Mouse (Mus musculus) layer of hippocampus, adult 2 months (tissue): Measurements from ENCODE around the gene Tgoln1. TPM values are rescaled to one million over a fixed set of nuclear protein-coding genes. Genes with fewer than 3 reads are reported as not detected.

Experiments
- DNase-seq, 2 experiments: peaks; one replicate each; pipeline ENCODE4 v3.0.0; 2022; ENCODE audit warnings: low spot score in 2 of 2
- H3K27ac ChIP-seq: fragments of 200-600 bp; 2 replicates; pipeline ENCODE4 v1.8.1; 2022
- H3K4me3 ChIP-seq: fragments of 200-600 bp; 2 replicates; pipeline ENCODE4 v1.8.1; 2022; ENCODE audit warnings: mild to moderate bottlenecking
- CTCF ChIP-seq: fragments of 200-600 bp; conservative IDR thresholded peaks from 2 replicates; pipeline ENCODE4 v1.8.1; 2022; ENCODE audit warnings: antibody characterized with exemption, mild to moderate bottlenecking, moderate library complexity
- total RNA-seq, 2 experiments: library from RNA; stranded (reverse); gene quantifications; 2 replicates each; pipeline ENCODE4 v1.2.3; 2021

Gene Tgoln1
- total RNA-seq, 2 experiments from 2014 or later = 87.9 to 88.2 TPM

DNA sequence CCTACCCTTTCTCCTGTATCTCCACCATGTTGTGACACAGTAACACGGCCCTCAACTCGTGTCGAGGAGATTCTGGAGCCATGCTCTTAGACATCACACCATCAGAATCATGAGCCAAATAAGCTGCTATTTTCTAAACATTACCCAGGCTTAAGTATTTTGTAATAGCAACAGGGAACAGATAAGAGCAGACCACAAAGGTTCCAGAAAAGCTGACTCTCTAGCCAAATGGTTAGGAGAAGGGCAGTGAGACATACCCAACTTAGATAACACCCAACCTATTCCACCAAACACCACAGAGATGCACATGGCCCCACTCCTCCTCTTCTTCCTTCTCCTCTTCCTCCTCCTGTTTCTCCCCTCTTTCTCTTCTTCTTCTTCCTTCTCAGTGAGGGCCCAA is 40.8 kb downstream of the Tgoln1 start:
- no peak overlapping the region for H3K4me3 ChIP-seq
- TF ChIP-seq CTCF = no peak
- no peak overlapping the region for H3K27ac ChIP-seq
- no peak for DNase-seq

DNA sequence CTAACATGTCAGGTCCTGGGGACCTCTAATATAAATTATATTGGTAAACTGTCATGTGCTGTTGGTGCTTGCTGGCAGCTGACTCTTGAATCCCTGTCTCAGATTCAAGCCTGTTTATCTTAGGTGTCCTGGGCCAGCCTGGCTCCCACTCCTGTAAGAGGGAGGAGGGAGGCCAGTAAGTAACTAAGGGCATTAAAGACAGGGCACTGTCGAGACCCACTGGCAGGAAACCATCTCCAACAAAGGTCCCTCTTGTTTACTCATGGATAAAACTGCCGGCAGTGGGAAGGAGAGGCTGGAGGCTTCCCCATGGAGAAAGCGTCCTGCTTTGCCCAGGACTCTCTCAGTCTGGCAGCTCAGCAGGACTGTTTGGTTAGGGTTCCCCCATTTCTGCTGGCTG is 45.0 kb downstream of the Tgoln1 start:
- peak overlapping the region; percentile 84 for H3K27ac ChIP-seq
- DNase-seq = no peak
- no peak overlapping the region for H3K4me3 ChIP-seq
- TF ChIP-seq CTCF = no peak

DNA sequence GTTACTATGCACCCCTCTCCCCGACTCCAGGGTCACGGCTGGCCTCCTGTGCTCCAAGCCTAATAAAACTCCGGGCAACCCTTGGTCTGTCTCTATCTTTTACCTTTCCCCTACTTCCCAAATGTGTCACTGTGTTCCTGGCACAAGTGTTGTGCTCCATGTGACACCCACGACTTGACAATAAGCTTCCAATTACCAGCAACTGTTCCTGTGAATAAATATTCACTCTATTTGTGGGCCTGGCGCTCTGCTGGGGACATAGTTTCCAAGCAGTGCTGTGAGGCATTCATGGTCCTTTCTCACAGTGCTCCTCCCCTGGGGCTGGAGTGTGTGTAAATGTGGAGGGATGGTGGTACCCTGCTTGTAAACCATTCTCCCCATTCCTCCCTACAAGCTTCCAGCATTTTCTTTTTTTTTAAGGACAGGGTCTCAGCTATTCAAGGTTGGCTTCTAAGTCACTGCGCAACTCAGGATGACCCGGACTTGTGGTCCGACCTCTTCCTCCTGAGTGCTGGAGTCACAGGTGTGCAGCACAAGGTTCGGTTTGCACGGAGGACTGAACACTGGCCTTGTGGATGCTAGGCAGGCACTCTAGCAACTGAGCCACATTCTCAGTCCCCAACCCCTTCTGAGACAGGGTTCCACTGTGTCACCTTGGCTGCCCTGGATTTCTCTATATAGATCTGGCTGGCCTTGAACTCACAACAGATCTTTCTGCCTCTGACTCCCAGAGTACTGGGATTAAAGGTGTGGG is 46.0 kb downstream of the Tgoln1 start:
- peak; percentile 53 to 60 for DNase-seq
- Histone ChIP-seq H3K4me3 (no peak overlapping the region), H3K27ac (peak overlapping the region; percentile 84)
- TF ChIP-seq CTCF = no peak

DNA sequence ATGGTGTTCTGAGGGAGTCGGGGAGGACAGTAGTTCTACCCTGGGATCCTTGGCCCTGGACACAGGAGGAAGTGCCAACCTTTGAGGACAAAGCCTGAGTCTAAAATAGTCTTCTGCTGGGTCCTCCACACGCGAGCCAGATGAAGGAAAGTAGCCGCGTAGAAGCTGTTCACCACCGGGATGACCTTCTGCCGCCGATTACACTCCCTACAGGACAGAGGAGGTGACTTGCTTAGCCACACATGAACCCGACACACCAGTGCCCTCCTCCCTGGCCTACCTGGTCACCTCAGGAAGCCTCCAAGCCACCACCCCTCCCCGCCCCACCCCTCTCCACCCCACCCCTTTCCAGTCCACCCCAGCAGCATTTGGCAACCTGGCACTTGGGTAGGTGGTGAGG is 48.1 kb downstream of the Tgoln1 start:
- no peak for DNase-seq
- no peak for TF ChIP-seq CTCF
- no peak overlapping the region for H3K4me3 ChIP-seq
- H3K27ac ChIP-seq = no peak overlapping the region

DNA sequence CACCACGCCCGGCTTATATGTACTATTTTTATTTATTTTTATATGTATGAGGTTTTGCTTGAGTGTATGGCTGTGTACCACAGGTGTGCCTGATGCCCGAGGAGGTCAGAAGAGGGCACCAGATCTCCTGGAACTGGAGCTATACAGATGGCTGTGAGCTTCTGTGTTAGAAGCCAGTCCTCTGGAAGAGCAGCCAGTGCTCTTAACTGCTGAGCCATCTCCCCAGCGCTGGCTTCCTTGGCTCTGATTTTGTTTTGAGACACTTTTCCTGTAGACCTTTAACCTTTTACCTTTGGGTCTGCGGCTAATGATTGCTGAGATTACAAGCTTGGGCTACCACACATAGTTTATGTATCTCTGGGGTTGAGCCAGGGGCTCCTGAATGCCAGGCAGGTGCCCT is 49.3 kb downstream of the Tgoln1 start:
- H3K4me3 ChIP-seq = no peak overlapping the region
- no peak for DNase-seq
- no peak overlapping the region for H3K27ac ChIP-seq
- TF ChIP-seq CTCF = 0 out of 2 replicates have a peak, but pooled peaks have one; percentile 3

DNA sequence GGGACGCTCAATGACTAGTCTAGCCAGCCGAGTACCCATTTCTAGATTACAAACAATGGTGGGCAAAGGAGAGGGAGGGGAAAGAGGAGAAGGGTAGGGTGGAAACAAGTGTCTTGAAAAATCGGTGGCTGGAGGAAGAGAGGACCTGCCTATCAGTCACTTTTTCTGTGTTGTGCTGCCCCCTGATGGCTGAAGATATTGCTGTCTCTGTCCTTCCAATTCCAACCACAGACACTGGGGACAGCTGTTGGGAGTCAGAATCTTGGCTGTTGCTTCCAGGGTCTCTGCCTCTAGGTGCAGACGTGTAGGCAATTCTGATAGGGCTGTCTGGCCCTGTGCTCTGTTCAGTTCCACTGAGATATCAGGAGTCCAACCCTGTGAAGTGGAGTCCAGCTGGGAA is 50.8 kb downstream of the Tgoln1 start:
- peak overlapping the region; percentile 32 for H3K27ac ChIP-seq
- H3K4me3 ChIP-seq = no peak overlapping the region

DNA sequence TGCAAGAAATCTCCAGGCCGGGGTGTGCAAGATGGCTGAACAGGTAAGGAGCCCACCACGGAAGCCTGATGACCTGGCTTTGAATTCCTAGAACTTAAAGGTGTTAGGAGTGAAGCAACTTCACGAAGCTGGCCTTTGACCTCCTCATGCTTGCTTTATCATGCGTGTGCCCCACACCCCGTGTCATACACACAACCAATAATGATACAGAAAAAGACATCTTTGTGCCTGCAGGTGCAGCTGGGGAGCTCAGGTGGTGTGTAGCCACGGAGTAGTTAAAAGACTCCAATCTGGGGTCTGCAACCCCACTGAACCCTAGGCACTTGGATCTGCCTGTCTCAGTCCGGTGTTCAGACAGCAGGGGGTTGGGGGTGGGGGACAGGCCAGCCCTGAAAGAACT is 51.3 kb downstream of the Tgoln1 start:
- no peak for DNase-seq
- peak overlapping the region; percentile 12; the same call in 1 of the 2 replicates for H3K27ac ChIP-seq
- H3K4me3 ChIP-seq = no peak overlapping the region
- TF ChIP-seq CTCF = no peak

More for the DNA sequence above, 50.8 kb downstream of the Tgoln1 start:
- peak; percentile 93 for TF ChIP-seq CTCF
- DNase-seq = peak; percentile 89 to 92

DNA sequence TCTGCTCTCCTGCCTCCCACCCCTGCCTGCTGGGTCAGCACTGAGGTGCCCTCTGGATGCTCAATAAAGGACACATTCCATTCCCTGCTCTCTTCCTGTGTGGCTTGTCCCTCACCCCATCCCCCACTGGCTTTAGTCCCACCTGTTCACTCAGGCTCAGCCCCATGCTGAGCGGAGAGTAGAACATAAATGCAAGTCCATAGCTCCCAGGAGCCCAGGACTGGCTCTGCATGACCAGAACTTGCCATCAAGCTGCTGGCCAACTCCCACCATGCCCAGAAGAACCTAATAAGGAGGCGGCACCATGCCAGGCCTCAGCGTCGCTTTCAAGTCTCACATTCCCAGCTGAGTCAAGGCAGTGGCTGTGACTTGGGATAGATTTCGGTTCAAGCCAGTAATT is 53.9 kb downstream of the Tgoln1 start:
- DNase-seq = no peak
- no peak for TF ChIP-seq CTCF
- Histone ChIP-seq H3K27ac (no peak overlapping the region), H3K4me3 (no peak overlapping the region)

DNA sequence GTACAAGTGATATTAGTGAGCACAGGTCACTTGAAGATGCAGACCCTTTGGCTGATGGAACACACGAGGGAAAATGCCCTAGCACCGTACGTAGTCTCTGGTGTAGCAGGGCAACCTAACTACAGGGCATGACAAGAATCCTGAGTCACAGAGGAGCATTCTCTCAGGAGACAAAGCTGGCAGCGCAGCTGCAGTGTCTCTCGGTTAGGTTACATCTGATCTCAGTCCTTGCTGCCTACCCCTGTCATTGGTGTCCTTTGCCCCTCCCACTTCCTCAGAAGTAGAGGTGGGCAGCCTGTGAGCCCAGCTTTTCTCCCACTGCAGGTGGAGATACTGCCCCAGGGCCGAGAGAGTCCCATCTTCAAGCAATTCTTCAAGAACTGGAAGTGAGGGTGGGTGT is 54.3 kb downstream of the Tgoln1 start:
- Histone ChIP-seq H3K4me3 (no peak overlapping the region), H3K27ac (no peak overlapping the region)
- no peak for DNase-seq
- TF ChIP-seq CTCF = no peak

DNA sequence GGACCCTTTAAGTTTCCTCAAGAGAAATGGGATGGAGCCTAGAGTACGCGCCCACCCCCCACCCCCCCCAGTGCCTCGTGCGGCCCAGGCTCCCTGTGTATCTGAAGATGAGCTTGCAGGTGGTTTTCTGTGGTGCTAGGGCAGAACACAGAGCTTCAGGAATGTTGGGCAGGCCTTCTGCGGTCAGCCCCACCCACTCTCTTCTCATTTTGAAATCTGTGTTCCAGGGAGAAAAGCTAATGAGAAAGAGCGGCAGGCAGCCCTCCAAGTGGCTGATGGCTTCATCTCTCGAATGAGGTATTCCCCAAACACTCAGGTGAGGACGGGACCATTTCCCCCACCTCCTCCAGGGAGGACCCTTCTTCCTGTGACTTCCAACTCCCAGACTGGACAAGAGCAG is 56.0 kb downstream of the Tgoln1 start:
- no peak overlapping the region for H3K27ac ChIP-seq
- no peak overlapping the region for H3K4me3 ChIP-seq
- no peak for TF ChIP-seq CTCF
- DNase-seq = no peak

Other genes with a start within 250 kb of the Tgoln1 start
- gene Vamp5, start 236.5 kb downstream of the Tgoln1 start, total RNA-seq = 1 to 10 TPM; 3.9 to 4.6 TPM
- gene Vamp8, start 226.3 kb downstream of the Tgoln1 start, total RNA-seq = 10 to 100 TPM; 11.5 to 12.5 TPM
- gene Ggcx, start 202.7 kb downstream of the Tgoln1 start, total RNA-seq = 10 to 100 TPM; 24.2 to 30.3 TPM
- 100 to 1,000 TPM; 172 to 195 TPM for gene Mat2a, start 177.4 kb downstream of the Tgoln1 start, total RNA-seq
- under 1 TPM; 0.49 to 0.56 TPM for gene Sh2d6, start 95.3 kb downstream of the Tgoln1 start, total RNA-seq
- 1 to 10 TPM; 2.5 to 2.8 TPM for gene Capg, start 72.6 kb downstream of the Tgoln1 start, total RNA-seq
- 10 to 100 TPM; 25.4 to 25.8 TPM for gene Elmod3, start 18.6 kb downstream of the Tgoln1 start, total RNA-seq
- gene Retsat, start 18.5 kb downstream of the Tgoln1 start, total RNA-seq = 10 to 100 TPM; 54.3 to 58.3 TPM
- 1 to 10 TPM; 3.6 to 3.8 TPM for gene Tcf7l1, start 172.3 kb upstream of the Tgoln1 start, total RNA-seq